Mouse (Mus musculus) ES-E14 (cell line): Measurements from ENCODE around the gene Dohh.

ENCODE experiments used
- CHD2 ChIP-seq: IDR thresholded peaks from 2 replicates; pipeline ENCODE4 v1.6.1; 2014; ENCODE audit warnings: mild to moderate bottlenecking, low read depth, low read length, inconsistent platforms
- HCFC1 ChIP-seq: IDR thresholded peaks from 2 replicates; pipeline ENCODE4 v1.6.1; 2012; ENCODE audit warnings: low read length, inconsistent platforms, borderline replicate concordance; ENCODE audit not compliant: insufficient read depth
- MAFK ChIP-seq: IDR thresholded peaks from 2 replicates; pipeline ENCODE4 v1.6.1; 2014; ENCODE audit warnings: mild to moderate bottlenecking, low read depth, low read length, inconsistent platforms; ENCODE audit not compliant: insufficient read depth

- no peak for TF ChIP-seq HCFC1
- no peak for TF ChIP-seq CHD2
- TF ChIP-seq MAFK = no peak
Observed at GRCm38 (mm10) chr10:81422661-81423217, 38.5 kb downstream of the Dohh start.
